Mouse (Mus musculus) MEL (cell line): Measurements from ENCODE around the gene Ubl3.

Source experiments
- CTCF ChIP-seq, 3 experiments: IDR thresholded peaks in 2 of 3; conservative IDR thresholded peaks in 1 of 3; 2 replicates each; pipeline ENCODE4 v1.5.1; 2011 to 2012; ENCODE audit warnings: low read length in 3 of 3, low read depth in 2 of 3, mild to moderate bottlenecking in 2 of 3, improper control_type of control experiment in 1 of 3, inconsistent platforms in 1 of 3, mixed read lengths in 1 of 3, moderate library complexity in 1 of 3; ENCODE audit not compliant: control insufficient read depth in 1 of 3, insufficient read depth in 1 of 3, poor library complexity in 1 of 3, severe bottlenecking in 1 of 3
- HCFC1 ChIP-seq: IDR thresholded peaks from 2 replicates; pipeline ENCODE4 v1.6.1; 2012; ENCODE audit warnings: low read depth, mild to moderate bottlenecking, inconsistent platforms, low read length, improper control_type of control experiment, moderate library complexity
- MAX ChIP-seq: IDR thresholded peaks from 2 replicates; pipeline ENCODE4 v1.6.1; 2011; ENCODE audit warnings: low read length, improper control_type of control experiment
- MAZ ChIP-seq: IDR thresholded peaks from 2 replicates; pipeline ENCODE4 v1.6.1; 2012; ENCODE audit warnings: low read depth, mild to moderate bottlenecking, inconsistent platforms, low read length, improper control_type of control experiment
- POLR2AphosphoS2 ChIP-seq: IDR thresholded peaks from 2 replicates; pipeline ENCODE4 v1.6.1; 2011; ENCODE audit warnings: low read length, improper control_type of control experiment
- ZMIZ1 ChIP-seq: IDR thresholded peaks from 2 replicates; pipeline ENCODE4 v1.6.1; 2012; ENCODE audit warnings: low read depth, mild to moderate bottlenecking, inconsistent platforms, low read length, improper control_type of control experiment, moderate library complexity

DNA sequence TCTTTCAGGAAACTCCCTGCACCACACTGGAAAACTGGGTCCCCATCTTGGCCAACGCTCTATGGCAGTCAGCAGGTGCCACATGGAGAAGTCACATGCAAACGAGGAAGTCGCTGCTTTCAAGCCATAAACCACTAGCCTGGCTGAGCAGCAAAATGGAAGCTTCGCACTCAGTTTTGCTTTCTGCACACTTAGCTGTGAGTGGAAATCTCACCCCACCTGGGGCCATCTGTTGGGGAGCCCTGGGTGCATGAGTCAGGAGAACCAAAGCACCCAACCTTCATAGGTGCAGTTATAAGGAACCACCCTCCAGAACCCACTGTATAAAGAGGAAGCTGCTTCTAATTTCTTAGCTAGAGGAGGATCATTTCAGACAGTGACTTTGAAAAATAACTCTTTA, 59.6 kb downstream of the Ubl3 start:
- TF ChIP-seq POLR2AphosphoS2 (no peak), MAZ (no peak), CTCF (IDR thresholded peaks at IDR 0.05 in 2 of 3, conservative IDR thresholded peaks at IDR 0.05 in 1 of 3; ENCODE audit: control insufficient read depth in 1 of 3, insufficient read depth in 1 of 3, low read depth in 2 of 3, low read length in 3 of 3, poor library complexity in 1 of 3, severe bottlenecking in 1 of 3) (no peak), ZMIZ1 (no peak), MAX (peak; percentile 80), HCFC1 (no peak)
